Mouse (Mus musculus) heart, adult 2 months (tissue): ENCODE results near the gene Zfhx3. TPM values are rescaled to one million over a fixed set of nuclear protein-coding genes. Genes with fewer than 3 reads are reported as not detected.

Experiments used
- DNase-seq, 2 experiments: peaks; one replicate each; pipeline ENCODE4 v3.0.0; 2021
- H3K27ac ChIP-seq: fragments of 200-600 bp; 2 replicates; pipeline ENCODE4 v1.8.1; 2022
- H3K27me3 ChIP-seq: fragments of 200-500 bp; 2 replicates; pipeline ENCODE4 v1.6.1; 2012; ENCODE audit warnings: mild to moderate bottlenecking, low read length, inconsistent platforms, mixed read lengths; ENCODE audit not compliant: control insufficient read depth, insufficient read depth
- H3K36me3 ChIP-seq: fragments of 200-500 bp; 2 replicates; pipeline ENCODE4 v1.6.1; 2012; ENCODE audit warnings: low read length, inconsistent platforms; ENCODE audit not compliant: control insufficient read depth, insufficient read depth
- H3K4me1 ChIP-seq: fragments of 200-500 bp; 2 replicates; pipeline ENCODE4 v1.6.1; 2011; ENCODE audit warnings: low read length; ENCODE audit not compliant: control insufficient read depth, insufficient read depth
- H3K4me3 ChIP-seq: fragments of 200-600 bp; 2 replicates; pipeline ENCODE4 v1.8.1; 2022
- H3K79me2 ChIP-seq: fragments of 200-500 bp; replicated peaks from 2 replicates; pipeline ENCODE4 v1.6.1; 2012; ENCODE audit warnings: mild to moderate bottlenecking, inconsistent platforms, low read length, moderate library complexity, mixed read lengths; ENCODE audit not compliant: control insufficient read depth, insufficient read depth
- H3K9ac ChIP-seq: fragments of 200-500 bp; 2 replicates; pipeline ENCODE4 v1.6.1; 2012; ENCODE audit warnings: low read depth, mild to moderate bottlenecking, control low read depth, inconsistent platforms, low read length, mixed read lengths
- CTCF ChIP-seq: fragments of 200-600 bp; IDR thresholded peaks from 2 replicates; pipeline ENCODE4 v1.8.1; 2022; ENCODE audit warnings: antibody characterized with exemption, mild to moderate bottlenecking, moderate library complexity
- EP300 ChIP-seq: fragments of 200-500 bp; IDR thresholded peaks from 2 replicates; pipeline ENCODE4 v1.6.1; 2011; ENCODE audit warnings: low read depth, low read length, control low read depth; ENCODE audit not compliant: insufficient read depth
- POLR2A ChIP-seq: fragments of 200-500 bp; IDR thresholded peaks from 2 replicates; pipeline ENCODE4 v1.6.1; 2011; ENCODE audit warnings: mild to moderate bottlenecking, low read depth, low read length, control low read depth; ENCODE audit not compliant: insufficient read depth
- WGBS: fragments of 180-500 bp; shearing (Covaris S2); methylation state at CpG from one replicate; pipeline ENCODE4 v1.1.7; 2018; 5-methylcytosine and 5-hydroxymethylcytosine counted together
- intact Hi-C: fragments of 180-260 bp; cut with DNase I; formaldehyde crosslinking; loops from one replicate; pipeline ENCODE4 v1.15.1; 2025
- polyA plus RNA-seq: library from polyadenylated mRNA; depleted of rRNA; stranded (reverse); fragments of >200 nt; gene quantifications from 2 replicates; pipeline ENCODE4 v1.2.3, GENCODE M21; 2012
- total RNA-seq, 2 experiments: library from RNA; stranded (reverse); gene quantifications; 2 replicates each; pipeline ENCODE4 v1.2.3; 2021

The Zfhx3 gene
- total and polyA plus RNA-seq, 3 experiments: 1.8 to 8.3 (median 6.9) TPM

GRCm38 (mm10) chr8:108897347-108898100, 955.1 kb downstream of the Zfhx3 start:
- no peaks in the 10 kb centered on the region for H3K27me3 ChIP-seq
- H3K36me3 ChIP-seq: no peaks in the 10 kb centered on the region
- peaks cover 5% of the 10 kb centered on the region for H3K4me1 ChIP-seq
- TF ChIP-seq EP300: no peak
- TF ChIP-seq POLR2A: no peak
- TF ChIP-seq CTCF: no peak
- H3K4me3 ChIP-seq: no peak overlapping the region
- intact Hi-C loops: loop anchor here (5.0 kb wide), 1 partner anchor 110 kb away; no protein-coding TSS in a partner anchor
- H3K79me2 ChIP-seq: no peaks in the 10 kb centered on the region
- no peak overlapping the region for H3K9ac ChIP-seq
- 55% methylated on average over 7 of the region's 7 CpGs for whole genome bisulfite sequencing
- DNase-seq: no peak
- no peak overlapping the region for H3K27ac ChIP-seq

- Histone ChIP-seq H3K36me3 (no peaks in the 10 kb centered on the region), H3K4me3 (no peak overlapping the region), H3K79me2 (no peaks in the 10 kb centered on the region), H3K27me3 (no peaks in the 10 kb centered on the region), H3K27ac (no peak overlapping the region), H3K9ac (no peak overlapping the region), H3K4me1 (peaks cover 5% of the 10 kb centered on the region)
- 85% methylated on average over 14 of the region's 14 CpGs for WGBS
- DNase-seq: no peak
- intact Hi-C loops: loop anchor here (5.0 kb wide), 1 partner anchor 112 kb away; no protein-coding TSS in a partner anchor
- no peak for TF ChIP-seq EP300
- no peak for TF ChIP-seq CTCF
- TF ChIP-seq POLR2A: no peak
Measured at GRCm38 (mm10) chr8:108899251-108899771, 956.9 kb downstream of the Zfhx3 start.

GRCm38 (mm10) chr8:108900541-108900940, 958.1 kb downstream of the Zfhx3 start:
- no peak for DNase-seq
- H3K36me3 ChIP-seq: no peaks in the 10 kb centered on the region
- H3K9ac ChIP-seq: no peak overlapping the region
- H3K4me3 ChIP-seq: no peak overlapping the region
- peaks cover 4% of the 10 kb centered on the region for H3K4me1 ChIP-seq
- no peak overlapping the region for H3K27ac ChIP-seq
- no peak for TF ChIP-seq POLR2A
- no peak for TF ChIP-seq CTCF
- no peak for TF ChIP-seq EP300
- no peaks in the 10 kb centered on the region for H3K79me2 ChIP-seq
- no peaks in the 10 kb centered on the region for H3K27me3 ChIP-seq
- intact Hi-C loops: no loop called here
- 40% methylated on average over 10 of the region's 10 CpGs for WGBS

GRCm38 (mm10) chr8:108901208-108901607, 958.8 kb downstream of the Zfhx3 start:
- Histone ChIP-seq H3K9ac (no peak overlapping the region), H3K79me2 (no peaks in the 10 kb centered on the region), H3K4me1 (peaks cover 4% of the 10 kb centered on the region), H3K27ac (no peak overlapping the region), H3K27me3 (no peaks in the 10 kb centered on the region), H3K4me3 (no peak overlapping the region), H3K36me3 (no peaks in the 10 kb centered on the region)
- no peak for DNase-seq
- intact Hi-C loops: no loop called here
- WGBS: 42% methylated on average over 14 of the region's 14 CpGs
- no peak for TF ChIP-seq CTCF
- TF ChIP-seq EP300: no peak
- no peak for TF ChIP-seq POLR2A

- Histone ChIP-seq H3K4me3 (no peak overlapping the region), H3K4me1 (peaks cover 4% of the 10 kb centered on the region), H3K27me3 (no peaks in the 10 kb centered on the region), H3K9ac (no peak overlapping the region), H3K79me2 (no peaks in the 10 kb centered on the region), H3K27ac (no peak overlapping the region), H3K36me3 (no peaks in the 10 kb centered on the region)
- WGBS: 88% methylated on average over 15 of the region's 15 CpGs
- intact Hi-C loops: no loop called here
- no peak for TF ChIP-seq CTCF
- TF ChIP-seq POLR2A: no peak
- no peak for DNase-seq
Measured at GRCm38 (mm10) chr8:108903550-108903949, 961.1 kb downstream of the Zfhx3 start.

- 86% methylated on average over 11 of the region's 11 CpGs for WGBS
Measured at GRCm38 (mm10) chr8:108904288-108904971, 962.0 kb downstream of the Zfhx3 start.

More at GRCm38 (mm10) chr8:108904288-108904971, 962.0 kb downstream of the Zfhx3 start:
- H3K27ac ChIP-seq: no peak overlapping the region
- H3K79me2 ChIP-seq: no peaks in the 10 kb centered on the region
- peaks cover 4% of the 10 kb centered on the region for H3K4me1 ChIP-seq
- no peaks in the 10 kb centered on the region for H3K27me3 ChIP-seq
- no peaks in the 10 kb centered on the region for H3K36me3 ChIP-seq
- H3K4me3 ChIP-seq: no peak overlapping the region
- TF ChIP-seq POLR2A: no peak
- TF ChIP-seq CTCF: no peak
- no peak for TF ChIP-seq EP300
- intact Hi-C loops: no loop called here
- no peak for DNase-seq
- no peak overlapping the region for H3K9ac ChIP-seq
